Comparison of ENCODE assay signal across 23 mouse cellular contexts in the genomic region with DNA sequence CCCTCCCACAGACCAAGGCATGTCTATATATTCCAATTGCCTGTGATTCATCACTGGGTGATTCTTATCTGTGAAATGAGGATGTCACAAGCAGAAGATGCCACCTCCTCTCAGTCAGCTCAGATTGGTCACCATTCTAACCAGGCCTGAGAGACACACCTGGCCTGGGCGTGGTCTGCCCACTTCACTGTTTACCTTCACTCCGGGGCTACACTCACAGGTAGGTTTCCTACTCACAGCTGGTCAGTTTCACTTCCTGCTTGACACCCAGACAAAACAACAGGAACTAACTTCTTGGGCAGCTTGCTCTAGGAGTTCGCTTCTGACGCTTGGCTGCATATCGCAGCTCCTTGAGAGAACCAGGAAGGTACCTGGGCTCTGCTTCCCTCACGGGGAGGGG. TPM values are rescaled to one million over a fixed set of nuclear protein-coding genes. Genes with fewer than 3 reads are reported as not detected.
A peak's percentile ranks its signal among the peaks of the same experiment; 100 is the strongest.
DNase-seq lines count a peak whose midpoint lies in the region; ATAC-seq lines count a peak whose summit lies in the region.
"Had no signal": no experiment of that assay in that cellular context is flagged by ENCODE, and none has a peak within 500 bp of the region (broad histone marks: within the 10 kb centered on the region; RNA-seq: fewer than 3 reads in every experiment).

No protein-coding gene starts in this region.

- H3K4me3 ChIP-seq in stomach, embryonic 16.5 days (replicated peaks; ENCODE audit: low read length) = no peak overlapping the region
- H3K4me3 ChIP-seq: hindbrain, embryonic 15.5 days; kidney, embryonic 15.5 days; limb, embryonic 13.5 days; liver, embryonic 12.5 days; midbrain, embryonic 10.5 days had no signal

- no peak overlapping the region for H3K9ac ChIP-seq in stomach, embryonic 16.5 days (ENCODE audit: low read length)
- H3K9ac ChIP-seq: forebrain, postnatal 0 days; hindbrain, embryonic 15.5 days; kidney, embryonic 15.5 days; limb, embryonic 13.5 days; liver, embryonic 12.5 days had no signal

- H3K9me3 ChIP-seq in stomach, embryonic 16.5 days (replicated peaks; ENCODE audit: control insufficient read depth, low read length) = no peaks in the 10 kb centered on the region
- H3K9me3 ChIP-seq: hindbrain, embryonic 15.5 days; kidney, embryonic 15.5 days; limb, embryonic 13.5 days; liver, embryonic 12.5 days; midbrain, embryonic 10.5 days had no signal

- DNase-seq in spleen, postnatal 36 days (ENCODE audit: low spot score in 2 of 2) = peak; percentile 49 to 58
- no peak for DNase-seq in spleen, postnatal 4 days (ENCODE audit: low spot score in 2 of 2)
- DNase-seq in MN1 (ENCODE audit: low spot score) = peak; percentile 17
- DNase-seq in large intestine, adult 2 months (ENCODE audit: low read depth, low spot score) = peak; percentile 59
- no peak for DNase-seq in layer of hippocampus, postnatal 36 days
- DNase-seq in ovary, postnatal 36 days (ENCODE audit: low spot score) = no peak
- DNase-seq in cerebellum, postnatal 10 days = no peak
- DNase-seq: adrenal gland, postnatal 36 days; cerebellum, adult 11 months; cerebellum, postnatal 14 days; forebrain, postnatal 0 days; kidney, adult 11 months; kidney, postnatal 36 days; lung, adult 2 months had no signal

- H3K36me3 ChIP-seq in stomach, embryonic 16.5 days (ENCODE audit: control insufficient read depth, insufficient read depth, low read length) = peaks cover 23% of the 10 kb centered on the region; the same call in 1 of the 2 replicates

- H3K4me1 ChIP-seq in stomach, embryonic 16.5 days (ENCODE audit: control insufficient read depth, insufficient read depth, low read length) = no peaks in the 10 kb centered on the region
- H3K4me1 ChIP-seq: hindbrain, embryonic 15.5 days; kidney, embryonic 15.5 days; limb, embryonic 13.5 days; liver, embryonic 12.5 days; midbrain, embryonic 10.5 days had no signal

- H3K27me3 ChIP-seq in stomach, embryonic 16.5 days (ENCODE audit: control insufficient read depth, insufficient read depth, low read length) = no peaks in the 10 kb centered on the region
- H3K27me3 ChIP-seq: hindbrain, embryonic 15.5 days; kidney, embryonic 15.5 days; limb, embryonic 13.5 days; liver, embryonic 12.5 days; Patski had no signal

- WGBS in large intestine, adult 2 months = 36% methylated on average over 6 of the region's 6 CpGs
- WGBS in stomach, embryonic 16.5 days = 71% methylated on average over 6 of the region's 6 CpGs

- peak overlapping the region; percentile 69 for H3K27ac ChIP-seq in stomach, embryonic 16.5 days (ENCODE audit: low read length)
- H3K27ac ChIP-seq: hindbrain, embryonic 15.5 days; kidney, embryonic 15.5 days; limb, embryonic 13.5 days; liver, embryonic 12.5 days; midbrain, embryonic 10.5 days had no signal

- peak; percentile 85 for ATAC-seq in stomach, embryonic 16.5 days (ENCODE audit: insufficient read depth, low FRiP score)
- ATAC-seq: CD4-positive, CD25-positive, alpha-beta regulatory T cell, adult 4 months; forebrain, postnatal 0 days; liver, embryonic 12.5 days; midbrain, embryonic 16.5 days; Patski had no signal

- no peak overlapping the region for H3K4me2 ChIP-seq in stomach, embryonic 16.5 days (ENCODE audit: low read depth, low read length)
- H3K4me2 ChIP-seq: hindbrain, embryonic 15.5 days; kidney, embryonic 15.5 days; limb, embryonic 13.5 days; liver, embryonic 12.5 days had no signal

RNA-seq across cellular contexts. Expression of gene Map1lc3a, which starts 19.4 kb away (rescaled TPM):
- 75.9 and 92.6 TPM in 2 replicates for polyA plus RNA-seq in large intestine, adult 2 months (2012; rRNA removed)
- 168 and 206 TPM in 2 replicates for polyA plus RNA-seq in stomach, embryonic 16.5 days (2015; fragmentation: Nextera tagmentation; extraction: Ambion mirVana)
- 100 to 1,000 TPM; 229 to 254 TPM for total RNA-seq in layer of hippocampus, postnatal 36 days (2021)

RNA-seq across cellular contexts. Expression of gene Dynlrb1, which starts 59.1 kb away (rescaled TPM):
- polyA plus RNA-seq in large intestine, adult 2 months (2012; rRNA removed) = 256 and 262 TPM in 2 replicates
- 341 and 379 TPM in 2 replicates for polyA plus RNA-seq in stomach, embryonic 16.5 days (2015; fragmentation: Nextera tagmentation; extraction: Ambion mirVana)
- 100 to 1,000 TPM; 288 to 301 TPM for total RNA-seq in layer of hippocampus, postnatal 36 days (2021)

Comparison
In these comparisons a context has a peak if more than half of its experiments do, and no peak if none do; other contexts are left out.
1. DNase-seq: peak in spleen, postnatal 36 days (2 of 2), MN1 (single experiment) and large intestine, adult 2 months (single experiment); none in spleen, postnatal 4 days (0 of 2), layer of hippocampus, postnatal 36 days (0 of 2), ovary, postnatal 36 days (single experiment) and cerebellum, postnatal 10 days (0 of 2).